Mouse (Mus musculus): ENCODE data around the gene Myo10.
A peak's percentile ranks its signal among the peaks of the same experiment; 100 is the strongest.

The Myo10 gene

GRCm38 (mm10) chr15:25801726-25802125 is 179.4 kb downstream of the Myo10 start:
- no peak for DNase-seq (ENCODE audit: low spot score)

DNA sequence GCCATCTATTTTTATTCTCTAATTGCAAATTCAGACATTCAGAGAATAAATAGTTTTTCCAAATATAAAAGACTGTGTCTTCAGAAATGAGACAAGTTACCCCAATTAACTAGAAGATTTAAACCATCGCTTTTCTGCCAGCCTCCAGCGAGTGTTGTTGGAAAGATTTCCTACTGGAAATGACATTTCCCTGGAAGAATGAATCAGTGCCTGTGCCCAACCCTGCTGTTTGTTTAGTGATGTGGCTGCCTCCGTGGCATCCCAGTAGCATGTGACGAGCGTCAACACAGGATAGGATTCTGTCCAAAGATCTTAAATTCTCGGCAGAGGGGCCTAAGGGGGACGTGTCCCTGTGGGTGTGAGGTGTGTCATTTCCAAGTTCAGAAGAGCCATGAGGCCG is 179.9 kb downstream of the Myo10 start:
- no peak for DNase-seq (ENCODE audit: low spot score)

DNA sequence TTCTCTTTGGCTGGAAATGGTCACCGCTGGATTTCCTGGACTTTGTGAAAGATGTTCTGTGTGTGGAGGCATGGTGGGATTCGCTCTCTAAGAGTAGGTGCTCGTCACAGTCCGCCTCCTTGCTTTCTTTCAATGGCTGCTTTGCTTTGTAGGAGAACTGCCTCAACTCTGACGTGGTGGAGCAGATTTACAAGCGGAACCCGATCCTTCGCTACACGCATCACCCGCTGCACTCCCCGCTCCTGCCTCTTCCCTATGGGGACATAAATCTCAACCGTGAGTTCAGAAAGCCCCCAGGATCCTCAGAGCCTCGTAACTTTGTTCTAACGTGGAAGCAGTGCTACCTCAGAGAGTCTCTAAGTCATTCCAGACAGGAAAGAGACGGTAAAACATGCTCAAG is 180.8 kb downstream of the Myo10 start:
- no peak for DNase-seq (ENCODE audit: low spot score)

GRCm38 (mm10) chr15:25805336-25806110 is 183.2 kb downstream of the Myo10 start:
- DNase-seq (ENCODE audit: low spot score) = peak; percentile 46

DNA sequence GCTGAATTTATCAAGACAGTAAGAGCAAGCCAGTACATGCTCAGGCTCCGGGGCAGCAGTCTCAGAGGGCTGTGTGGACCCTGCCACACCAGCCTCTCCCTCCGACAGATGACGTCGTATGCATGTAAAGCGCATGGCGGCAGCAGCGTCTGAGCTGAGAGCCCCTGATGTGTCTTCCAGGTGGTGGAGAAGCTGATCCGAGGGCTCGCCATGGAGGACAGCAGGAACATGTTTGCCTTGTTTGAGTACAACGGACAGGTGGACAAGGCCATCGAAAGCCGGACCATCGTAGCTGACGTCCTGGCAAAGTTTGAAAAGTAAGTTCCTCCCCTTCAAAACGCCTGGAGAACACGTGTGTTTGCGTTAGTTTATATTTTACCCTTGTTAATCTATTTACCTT is 184.0 kb downstream of the Myo10 start:
- DNase-seq (ENCODE audit: low spot score) = no peak

- DNase-seq (ENCODE audit: low spot score) = no peak
Observed at GRCm38 (mm10) chr15:25806878-25807277, 184.6 kb downstream of the Myo10 start.

- no peak for DNase-seq (ENCODE audit: low spot score)
Observed at GRCm38 (mm10) chr15:25808677-25809460, 186.5 kb downstream of the Myo10 start.

DNA sequence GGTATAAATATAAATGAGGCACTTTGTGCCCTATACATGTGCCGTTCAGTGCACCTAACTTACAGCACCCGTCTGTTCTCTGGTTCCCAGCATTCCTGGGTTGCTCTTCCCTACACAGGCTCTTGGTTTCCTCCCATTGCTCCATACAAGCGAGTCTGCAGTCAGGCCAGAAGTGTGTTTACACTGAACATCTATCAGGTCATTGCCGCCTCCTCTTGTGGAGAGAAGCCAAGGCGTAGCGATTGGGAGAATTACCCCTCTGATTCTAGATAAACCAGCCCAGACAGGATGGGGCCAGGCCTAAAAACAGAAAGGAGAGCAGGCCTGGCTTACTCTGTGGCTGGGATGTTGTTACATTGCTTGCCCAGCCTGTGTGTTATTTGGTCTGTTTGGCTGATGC is 187.3 kb downstream of the Myo10 start:
- no peak for DNase-seq (ENCODE audit: low spot score)

DNA sequence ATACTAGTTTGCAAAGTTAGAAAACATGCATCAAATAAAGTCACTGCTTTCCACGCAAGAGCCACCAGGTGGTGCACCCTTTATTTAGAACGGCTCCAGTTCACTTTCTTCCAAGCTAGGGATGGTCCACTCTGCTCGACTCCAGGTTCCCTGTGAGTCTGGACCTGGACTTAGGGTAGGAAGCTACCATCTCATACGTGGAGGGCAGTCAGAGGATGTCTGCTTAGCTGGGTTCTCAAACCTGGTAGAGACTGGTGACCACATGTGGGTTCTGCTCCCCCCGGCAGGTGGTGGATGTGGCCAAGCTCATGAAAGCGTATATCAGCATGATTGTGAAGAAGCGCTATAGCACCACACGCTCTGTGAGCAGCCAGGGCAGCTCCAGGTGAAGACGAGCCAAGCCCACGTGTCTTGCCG is 189.5 kb downstream of the Myo10 start:
- DNase-seq (ENCODE audit: low spot score) = no peak

DNA sequence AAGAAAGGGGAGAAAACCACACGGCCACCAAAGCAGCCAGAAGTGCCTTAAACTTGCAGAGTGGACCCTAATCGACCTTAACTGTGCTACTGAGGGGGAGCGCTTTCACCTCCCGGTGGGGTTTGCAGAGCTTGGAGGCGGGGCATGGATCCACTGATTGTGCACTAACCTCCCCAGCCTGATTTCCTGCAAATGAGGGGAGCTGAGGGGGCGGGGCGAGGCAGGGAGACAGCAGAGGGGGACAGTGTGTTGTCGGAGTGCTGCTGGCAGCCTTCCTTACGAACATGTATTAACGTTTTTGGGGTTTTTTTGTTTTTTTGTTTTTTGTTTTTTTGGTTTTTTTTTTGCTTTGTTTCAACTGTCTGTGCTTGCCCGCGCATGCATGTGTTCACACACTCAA is 190.2 kb downstream of the Myo10 start:
- DNase-seq (ENCODE audit: low spot score) = no peak

- no peak for DNase-seq (ENCODE audit: low spot score)
Observed at GRCm38 (mm10) chr15:25814535-25814934, 192.2 kb downstream of the Myo10 start.

DNA sequence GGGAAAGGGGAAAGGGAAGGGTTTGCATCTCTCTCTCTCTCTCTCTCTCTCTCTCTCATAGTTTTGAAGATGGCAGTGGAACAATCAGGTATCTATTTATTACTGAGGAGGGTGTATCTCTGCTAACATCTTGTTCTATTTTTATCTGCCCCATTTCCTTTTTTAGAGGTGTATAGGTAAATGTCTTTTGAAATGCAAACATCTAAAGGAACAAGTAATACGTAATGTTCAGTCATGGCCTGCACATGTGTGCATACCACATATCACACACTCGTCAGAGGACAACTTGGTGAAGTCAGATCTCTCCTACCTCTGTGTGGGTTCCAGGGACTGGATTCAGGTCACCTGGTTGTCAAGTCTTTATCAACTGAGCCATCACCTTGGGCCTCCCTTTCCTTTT is 194.9 kb downstream of the Myo10 start:
- no peak for DNase-seq (ENCODE audit: low spot score)

- DNase-seq (ENCODE audit: low spot score) = no peak
Observed at GRCm38 (mm10) chr15:25821981-25822380, 199.7 kb downstream of the Myo10 start.

- DNase-seq (ENCODE audit: low spot score) = no peak
Observed at GRCm38 (mm10) chr15:25822656-25823055, 200.3 kb downstream of the Myo10 start.

GRCm38 (mm10) chr15:25826531-25826961 is 204.2 kb downstream of the Myo10 start:
- no peak for DNase-seq (ENCODE audit: low spot score)

- DNase-seq (ENCODE audit: low spot score) = no peak
Observed at GRCm38 (mm10) chr15:25828464-25828863, 206.1 kb downstream of the Myo10 start.

- DNase-seq (ENCODE audit: low spot score) = no peak
Observed at GRCm38 (mm10) chr15:25830426-25830825, 208.1 kb downstream of the Myo10 start.

DNA sequence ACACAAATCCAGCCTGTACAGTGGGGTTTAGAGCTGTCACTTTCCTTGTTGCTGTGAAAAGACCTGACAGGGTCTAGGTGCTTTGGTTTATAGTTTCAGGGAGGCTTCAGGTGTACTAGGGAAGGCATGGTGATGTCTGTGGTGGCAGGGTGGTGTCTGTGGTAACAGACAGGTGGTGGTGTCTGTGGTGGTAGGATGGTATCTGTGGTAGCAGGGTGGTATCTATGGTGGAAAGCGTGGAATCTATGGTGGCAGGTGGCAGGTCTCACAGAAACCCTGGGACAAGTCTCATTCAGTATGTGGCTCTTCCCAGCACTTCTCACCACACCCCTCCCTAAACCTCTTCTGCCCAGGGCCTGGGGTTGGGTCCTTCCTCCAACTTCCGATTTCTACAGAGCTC is 212.0 kb downstream of the Myo10 start:
- no peak for DNase-seq (ENCODE audit: low spot score)

DNA sequence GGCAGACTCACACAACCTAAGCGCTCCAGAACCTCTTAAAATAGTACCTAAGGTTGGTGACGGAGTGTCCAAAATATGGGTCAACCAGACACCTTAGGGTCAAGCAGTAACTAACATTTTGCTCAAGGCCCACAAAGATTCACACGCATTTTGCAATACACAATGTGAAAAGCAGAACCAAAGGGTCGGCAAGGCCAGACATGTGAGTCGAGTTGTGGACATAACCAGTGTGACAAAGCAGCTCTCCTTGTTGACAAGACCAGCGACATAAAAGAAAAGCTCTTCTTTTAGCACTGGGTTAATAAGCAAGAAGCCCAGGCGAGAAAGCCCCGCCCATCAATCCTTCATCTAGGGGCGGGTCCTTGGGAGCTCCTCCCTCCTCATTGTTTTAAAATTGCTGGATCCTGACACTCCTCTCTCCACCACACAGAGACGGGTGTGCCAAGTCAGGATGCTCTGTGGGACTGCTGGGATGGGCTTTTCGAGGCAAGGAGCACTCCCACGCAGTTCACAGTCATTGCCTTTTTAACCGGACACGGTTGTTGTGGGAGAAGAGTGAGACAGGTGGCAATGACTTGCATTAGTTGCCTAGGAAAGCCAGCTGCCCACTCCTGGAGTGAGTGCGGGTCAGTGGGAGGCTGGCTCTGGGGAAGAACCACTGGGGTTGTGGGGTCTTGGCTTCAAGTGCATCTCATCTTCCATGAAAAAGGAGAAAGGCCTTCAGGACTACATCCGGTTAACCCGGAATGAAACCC is 212.8 kb downstream of the Myo10 start:
- DNase-seq (ENCODE audit: low spot score) = no peak

DNA sequence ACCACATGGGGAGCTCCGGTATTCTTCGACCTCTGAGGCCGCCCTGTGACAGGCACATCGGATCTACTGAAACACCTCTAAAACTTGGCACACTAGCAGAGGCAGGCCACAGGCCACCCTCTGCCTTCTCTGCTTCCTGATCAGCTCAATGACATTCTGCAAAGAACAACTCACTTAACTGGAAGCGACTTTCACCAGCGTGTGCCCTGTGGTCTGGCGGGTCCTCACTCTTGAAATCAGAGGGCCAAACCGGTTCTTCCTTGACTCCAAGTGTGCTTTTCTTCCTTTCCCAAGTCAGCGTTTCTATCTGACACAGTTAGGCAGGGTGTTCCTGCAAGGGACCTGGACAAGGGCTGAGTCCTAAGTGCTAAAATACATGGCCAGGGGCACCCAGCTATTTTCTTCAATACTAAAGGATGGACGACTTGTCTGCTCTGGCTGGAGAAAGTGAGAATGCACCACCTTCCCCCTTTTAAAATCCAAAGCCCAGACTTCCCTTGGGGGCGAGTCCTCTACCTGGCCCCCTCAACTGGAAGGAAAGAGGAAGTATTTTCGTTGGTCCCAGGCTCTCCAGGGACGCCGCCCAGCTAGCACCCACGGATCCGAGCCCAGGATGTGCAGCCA is 220.2 kb downstream of the Myo10 start:
- peak; percentile 67 for DNase-seq (ENCODE audit: low spot score)

DNA sequence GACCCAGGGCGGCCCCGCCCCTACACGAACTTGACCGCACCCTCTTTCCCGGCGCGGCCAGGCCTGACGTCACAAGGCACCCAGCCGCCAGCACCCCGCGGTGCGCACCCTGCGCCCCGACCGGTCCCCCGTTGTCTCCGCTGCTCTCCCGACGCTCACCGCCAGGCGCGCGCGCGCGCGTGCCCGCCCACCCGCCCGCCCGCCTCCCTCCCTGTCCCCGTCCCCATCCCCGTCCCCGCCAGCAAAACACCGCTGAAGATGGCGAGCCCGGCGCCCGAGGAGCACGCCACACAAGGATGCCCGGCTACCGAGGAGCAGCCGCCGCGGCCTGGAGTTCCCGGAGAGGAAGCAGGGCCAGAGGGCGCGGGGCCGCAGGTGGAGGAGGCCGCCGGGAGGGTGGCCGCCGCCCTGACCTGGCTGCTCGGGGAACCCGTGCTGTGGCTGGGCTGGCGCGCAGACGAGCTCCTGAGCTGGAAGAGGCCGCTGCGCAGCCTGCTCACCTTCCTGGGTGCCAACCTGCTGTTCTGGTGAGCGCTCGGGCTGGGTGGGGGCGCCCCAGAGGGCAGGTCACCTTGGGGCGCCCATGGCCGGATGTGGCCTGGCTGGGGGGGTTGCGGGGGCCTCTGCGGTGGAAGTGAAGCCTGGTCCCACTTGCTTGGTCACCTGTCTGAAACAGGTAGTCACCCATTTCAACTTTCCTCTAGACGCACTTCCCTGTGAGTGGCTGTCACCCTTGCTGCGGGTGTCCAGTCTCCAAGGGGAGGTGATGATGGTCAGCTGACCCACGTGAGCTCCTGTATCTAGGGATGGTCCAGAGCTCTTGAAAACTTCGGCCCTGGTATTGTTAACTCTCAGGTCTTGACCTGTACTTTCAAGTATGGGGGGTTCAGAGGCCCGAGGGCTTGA is 221.0 kb downstream of the Myo10 start, which contains the start of gene Retreg1:
TSS of gene Retreg1 (plus strand) at position 95 of the 906 bp plus-strand sequence.
- DNase-seq (ENCODE audit: low spot score) = peak; percentile 45

All from testis, postnatal 14 days (tissue).